Mouse (Mus musculus) Patski (cell line): ENCODE results near the gene Pex6. TPM values are rescaled to one million over a fixed set of nuclear protein-coding genes. Genes with fewer than 3 reads are reported as not detected.

Source experiments
- ATAC-seq: fragments of 100-300 bp; one replicate; pipeline ENCODE4 v1.8.0; 2021
- CTCF ChIA-PET: fragments of 350-600 bp; sonication (Branson Sonifier 250); formaldehyde crosslinking; loops from one replicate; lab custom pipeline; 2022; ENCODE audit warnings: inconsistent platforms; lab: Charles Lee
- POLR2A ChIA-PET: fragments of 350-600 bp; sonication (Branson Sonifier 250); formaldehyde crosslinking; loops from one replicate; lab custom pipeline; 2022; ENCODE audit warnings: antibody characterized with exemption, inconsistent platforms; lab: Charles Lee
- DNase-seq: peaks from one replicate; pipeline ENCODE4 v3.0.0-alpha.2; 2011; ENCODE audit warnings: low read depth, low spot score
- H3K27me3 ChIP-seq: fragments of 371-371 bp; one replicate; pipeline ENCODE4 v1.5.1; 2021
- CTCF ChIP-seq: fragments of 100-300 bp; IDR thresholded peaks from one replicate; pipeline ENCODE4 v1.5.1; 2021
- in situ Hi-C: fragments of 300-500 bp; cut with MboI; formaldehyde crosslinking; loops from 3 replicates; pipeline ENCODE4 v1.11.1; 2018; ENCODE audit warnings: low pct_unique_long_range_greater_than_20kb, mixed read lengths
- polyA plus RNA-seq: library from polyadenylated mRNA; unstranded; gene quantifications from one replicate; pipeline ENCODE4 v1.2.3, GENCODE M21; 2021

The Pex6 gene
- polyA plus RNA-seq, 1 experiment from 2014 or later, result 39.9 TPM

DNA sequence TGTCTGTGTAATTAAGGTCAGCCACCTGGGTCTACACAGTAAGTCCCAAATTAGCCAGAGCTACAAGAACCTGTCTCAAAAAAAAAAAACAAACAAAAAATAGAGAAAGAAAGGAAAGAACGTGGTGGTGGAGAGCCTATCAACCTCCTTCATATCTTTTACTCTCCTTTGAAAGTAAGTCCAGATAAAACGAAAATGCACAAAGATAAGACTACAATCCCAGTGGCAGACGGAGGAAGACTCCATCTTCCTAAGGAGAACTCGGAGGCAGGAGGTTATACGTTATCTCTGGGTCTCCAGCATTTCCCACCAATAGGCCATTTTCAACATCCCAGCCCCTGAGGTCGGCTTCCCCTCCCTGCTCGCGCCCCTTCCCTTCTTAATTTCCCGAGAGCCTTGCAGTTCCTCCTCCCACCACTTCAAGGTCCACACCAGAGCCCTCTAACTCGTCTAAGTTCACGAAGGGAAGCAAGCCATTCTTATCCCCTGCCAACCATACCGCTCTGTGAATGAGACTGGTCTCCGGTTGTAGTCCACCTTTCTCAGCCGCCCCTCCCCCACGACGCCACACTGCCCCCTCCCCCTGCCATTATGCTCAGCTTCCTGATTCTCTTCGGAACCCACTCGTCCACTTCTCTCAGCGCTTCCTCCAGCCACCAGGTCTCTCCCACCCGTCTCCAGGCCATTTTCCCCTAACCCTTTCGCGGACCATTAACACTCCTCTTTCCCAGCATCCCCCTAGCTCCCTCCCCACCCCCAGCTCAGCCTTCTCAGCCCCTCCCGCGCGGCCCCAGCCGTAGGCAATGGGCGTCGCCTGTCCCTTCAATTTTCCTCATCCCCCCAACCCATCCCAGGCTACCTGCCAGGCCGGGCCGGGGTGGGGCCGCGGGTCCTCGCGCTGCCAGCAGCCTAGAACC, 31.2 kb upstream of the Pex6 start:
- ATAC-seq (no peak), DNase-seq (no peak)
- no peak for TF ChIP-seq CTCF
- POLR2A ChIA-PET, result interaction anchor here (1.0 to 1.7 kb wide), 6 partner anchors 21 to 93 kb away, joined by 3 to 11 read pairs (median 3); partner anchors contain the start of genes Cul7, Ppp2r5d and Ptk7
- in situ Hi-C loops, result no loop called here
- no peaks in the 10 kb centered on the region for H3K27me3 ChIP-seq
- CTCF ChIA-PET, result interaction anchor here (1.3 to 2.0 kb wide), 3 partner anchors 14 to 44 kb away, joined by 4 read pairs; no protein-coding TSS in a partner anchor

- in situ Hi-C loops, result no loop called here
- TF ChIP-seq CTCF, result no peak
- no peaks in the 10 kb centered on the region for H3K27me3 ChIP-seq
- ChIA-PET CTCF (interaction anchor here (2.0 kb wide), 1 partner anchor 43 kb away, joined by 4 read pairs; no protein-coding TSS in a partner anchor), POLR2A (interaction anchor here (1.0 to 1.7 kb wide), 7 partner anchors 9 to 93 kb away, joined by 3 to 11 read pairs (median 3); partner anchors contain the start of genes Cul7, Ppp2r5d and Ptk7)
- DNase-seq, result peak; percentile 91
- ATAC-seq, result peak; percentile 91
These were observed 30.4 kb upstream of the Pex6 start, which contains the start of gene Klhdc3 for GRCm38 (mm10) chr17:46680760-46681373. TSS of gene Klhdc3 (minus strand) at chr17:46680914.

DNA sequence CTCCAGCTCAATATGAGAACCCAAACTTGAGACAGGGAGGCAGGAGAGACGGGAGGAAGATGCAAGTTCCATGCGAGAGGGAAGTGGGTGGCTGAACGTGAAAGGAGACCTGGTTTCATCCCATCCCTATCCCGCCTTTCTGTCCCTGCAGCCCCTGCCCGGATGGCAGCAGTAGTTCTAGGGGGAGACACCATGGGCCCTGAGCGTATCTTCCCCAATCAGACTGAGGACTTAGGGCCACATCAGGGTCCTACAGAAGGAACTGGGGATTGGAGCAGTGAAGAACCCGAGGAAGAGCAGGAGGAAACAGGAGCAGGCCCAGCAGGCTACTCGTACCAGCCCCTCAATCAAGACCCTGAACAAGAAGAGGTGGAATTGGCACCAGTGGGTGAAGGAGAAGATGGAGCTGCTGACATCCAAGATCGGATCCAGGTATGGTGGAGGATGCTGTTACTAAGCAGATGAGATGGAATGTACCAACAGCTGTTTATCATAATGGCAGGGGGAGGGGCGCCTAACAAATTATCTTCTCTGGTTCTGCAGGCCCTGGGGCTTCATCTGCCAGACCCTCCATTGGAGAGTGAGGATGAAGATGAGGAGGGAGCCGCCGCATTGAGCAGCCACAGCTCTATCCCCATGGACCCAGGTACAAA, 29.7 kb upstream of the Pex6 start:
- TF ChIP-seq CTCF, result no peak
- in situ Hi-C loops, result no loop called here
- ChIA-PET CTCF (no interaction called here), POLR2A (interaction anchor here (1.0 to 1.5 kb wide), 4 partner anchors 9 to 52 kb away, joined by 3 to 4 read pairs (median 3); partner anchors contain the start of genes Ppp2r5d and Ptk7)
- H3K27me3 ChIP-seq, result no peaks in the 10 kb centered on the region
- DNase-seq (no peak), ATAC-seq (no peak)

GRCm38 (mm10) chr17:46682654-46683389, 28.4 kb upstream of the Pex6 start:
- in situ Hi-C loops, result no loop called here
- ATAC-seq, result no peak
- DNase-seq, result no peak
- POLR2A ChIA-PET, result interaction anchor here (0.7 kb wide), 1 partner anchor 48 kb away, joined by 4 read pairs; no protein-coding TSS in a partner anchor
- CTCF ChIA-PET, result no interaction called here
- TF ChIP-seq CTCF, result no peak
- no peaks in the 10 kb centered on the region for H3K27me3 ChIP-seq

DNA sequence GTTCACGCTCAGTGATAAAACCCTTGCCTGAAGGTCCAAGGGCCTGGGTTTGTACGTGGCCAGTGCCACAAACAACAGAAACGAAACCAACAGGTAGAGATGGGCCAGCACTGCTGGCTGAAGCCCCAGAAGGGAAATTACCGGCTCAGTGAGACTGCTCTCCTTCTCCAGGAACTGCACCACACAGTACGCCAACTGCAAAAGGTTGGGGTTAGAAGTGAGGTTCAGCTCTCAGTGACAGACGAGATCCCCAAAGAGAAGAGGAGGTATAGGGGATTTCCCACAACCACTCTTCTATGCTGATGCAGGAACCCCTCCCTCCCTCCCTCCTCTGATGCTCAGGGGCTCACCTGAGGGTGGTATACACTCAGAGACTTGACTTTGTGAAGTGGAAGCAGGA, 25.4 kb upstream of the Pex6 start:
- no peaks in the 10 kb centered on the region for H3K27me3 ChIP-seq
- ATAC-seq (no peak), DNase-seq (no peak)
- in situ Hi-C loops, result no loop called here
- CTCF ChIA-PET, result no interaction called here
- TF ChIP-seq CTCF, result no peak
- POLR2A ChIA-PET, result no interaction called here

DNA sequence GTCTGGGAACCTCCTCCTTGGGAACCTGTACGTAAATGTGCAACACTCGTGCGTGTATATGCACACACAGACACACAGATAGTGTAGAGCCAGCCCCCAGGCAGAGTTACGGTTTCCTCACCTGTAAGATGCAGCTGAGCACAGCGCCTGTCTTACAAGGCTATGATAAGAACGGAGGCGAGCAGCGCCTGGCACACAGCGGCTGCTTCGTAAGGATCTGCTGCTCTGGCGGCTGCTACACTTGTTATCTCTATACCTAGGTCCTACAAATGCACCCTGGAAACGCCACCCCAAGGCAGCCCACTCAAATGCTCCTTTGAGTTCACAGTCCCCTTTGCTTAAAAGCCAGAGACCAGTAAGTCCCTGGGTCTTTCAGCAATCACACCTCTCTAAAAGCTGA, 20.6 kb upstream of the Pex6 start:
- DNase-seq, result no peak
- POLR2A ChIA-PET, result interaction anchor here (1.3 to 1.8 kb wide), 2 partner anchors 9 to 10 kb away, joined by 3 to 6 read pairs; no protein-coding TSS in a partner anchor
- CTCF ChIA-PET, result no interaction called here
- TF ChIP-seq CTCF, result no peak
- no peaks in the 10 kb centered on the region for H3K27me3 ChIP-seq
- in situ Hi-C loops, result no loop called here
- no peak for ATAC-seq

- ATAC-seq (peak; percentile 31), DNase-seq (no peak)
- no peak for TF ChIP-seq CTCF
- ChIA-PET POLR2A (interaction anchor here (1.8 kb wide), 1 partner anchor 10 kb away, joined by 6 read pairs; no protein-coding TSS in a partner anchor), CTCF (interaction anchor here (1.0 to 1.2 kb wide), 2 partner anchors 10 to 26 kb away, joined by 3 read pairs; no protein-coding TSS in a partner anchor)
- H3K27me3 ChIP-seq, result no peaks in the 10 kb centered on the region
- in situ Hi-C loops, result no loop called here
These were observed 19.9 kb upstream of the Pex6 start for GRCm38 (mm10) chr17:46691390-46691789.

DNA sequence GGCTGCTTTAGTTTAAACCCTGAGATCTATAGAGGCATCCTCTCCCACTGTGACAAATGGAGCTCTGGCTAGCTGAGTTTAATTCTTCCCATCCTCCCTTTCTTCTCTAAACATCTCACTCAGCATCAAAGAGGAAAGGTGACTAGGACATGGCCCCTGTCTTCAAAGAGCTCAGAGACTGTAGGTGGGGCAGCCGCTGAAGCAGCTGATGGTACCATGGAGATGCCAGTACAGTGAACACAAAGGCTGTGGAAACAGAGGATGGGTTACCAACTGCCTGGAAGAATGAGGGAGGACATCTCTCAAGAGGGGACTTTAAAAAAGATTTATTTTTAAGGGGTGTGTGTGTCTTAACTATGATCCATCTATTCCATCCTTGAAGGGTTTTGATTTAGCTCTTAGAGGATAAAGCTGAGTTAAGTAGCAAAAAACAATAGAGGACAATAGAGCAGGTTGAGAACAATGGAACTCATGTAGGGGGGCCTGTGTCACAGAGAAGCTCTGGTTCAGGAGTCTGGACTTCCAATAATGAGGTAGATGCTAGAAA, 16.7 kb upstream of the Pex6 start:
- ChIA-PET POLR2A (no interaction called here), CTCF (interaction anchor here (1.1 kb wide), 1 partner anchor 15 kb away, joined by 4 read pairs; no protein-coding TSS in a partner anchor)
- DNase-seq (no peak), ATAC-seq (no peak)
- no peak for TF ChIP-seq CTCF
- H3K27me3 ChIP-seq, result no peaks in the 10 kb centered on the region
- in situ Hi-C loops, result no loop called here

- POLR2A ChIA-PET, result no interaction called here
- no peak for TF ChIP-seq CTCF
- peak; percentile 55 for ATAC-seq
- no peak for DNase-seq
- H3K27me3 ChIP-seq, result no peaks in the 10 kb centered on the region
- in situ Hi-C loops, result no loop called here
- CTCF ChIA-PET, result no interaction called here
These were observed 12.7 kb upstream of the Pex6 start for GRCm38 (mm10) chr17:46698515-46698914.
